Mouse (Mus musculus): ENCODE results near the gene Hltf.
"Not testable (repeated sequence)": the region's sequence is repeated elsewhere in the genome, so short reads cannot be mapped to it uniquely, and the experiment has no call there.

Hltf gene

GRCm38 (mm10) chr3:20057306-20058196, at the start of gene Hltf:
Gene Hltf, plus strand, starts transcription at chr3:20057811.
- DNase-seq = peak; percentile 95

DNA sequence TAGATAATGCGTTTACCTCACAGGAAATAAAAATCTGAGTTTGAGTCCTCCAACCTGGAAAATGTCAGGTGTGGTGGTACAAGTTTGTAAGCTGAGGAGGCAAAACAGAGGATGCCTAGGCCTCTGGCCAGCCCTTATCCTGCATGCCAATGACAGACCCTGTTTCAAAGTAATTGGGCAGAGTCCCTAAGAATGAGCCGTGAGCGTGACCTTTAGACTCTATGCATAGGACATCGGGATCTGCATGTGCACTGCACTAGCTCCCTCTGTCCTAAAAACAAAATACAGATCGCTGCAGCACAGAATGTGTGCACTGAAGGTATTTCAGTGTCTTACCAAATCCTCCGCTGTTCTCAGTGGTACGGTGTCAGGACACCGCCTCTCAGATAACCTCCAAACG, 47.1 kb upstream of the Hltf start:
- no peak for DNase-seq

- DNase-seq = not testable (repeated sequence)
These were observed 46.7 kb upstream of the Hltf start for GRCm38 (mm10) chr3:20010905-20011304.

DNA sequence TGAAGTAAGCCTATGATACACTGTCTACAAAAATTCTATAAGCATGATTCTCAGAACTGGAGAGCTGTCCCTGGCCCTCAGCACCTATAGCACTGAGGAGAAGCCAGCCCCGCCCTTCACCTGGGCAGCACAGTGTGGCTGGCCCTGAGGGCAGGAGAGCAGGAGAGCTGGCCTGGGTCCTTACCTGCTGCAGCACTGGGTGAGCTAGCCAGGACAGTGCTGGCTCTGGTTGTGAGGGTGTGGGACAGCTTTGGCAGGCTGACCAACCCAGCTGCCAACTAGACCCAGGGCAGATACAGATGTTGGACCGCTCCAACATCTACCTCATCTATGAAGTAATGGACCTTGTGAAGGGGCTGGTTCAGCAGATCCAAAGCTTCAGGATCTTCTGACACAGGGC, 43.2 kb upstream of the Hltf start:
- no peak for DNase-seq

- DNase-seq = no peak
These were observed 39.5 kb upstream of the Hltf start for GRCm38 (mm10) chr3:20018076-20018475.

DNA sequence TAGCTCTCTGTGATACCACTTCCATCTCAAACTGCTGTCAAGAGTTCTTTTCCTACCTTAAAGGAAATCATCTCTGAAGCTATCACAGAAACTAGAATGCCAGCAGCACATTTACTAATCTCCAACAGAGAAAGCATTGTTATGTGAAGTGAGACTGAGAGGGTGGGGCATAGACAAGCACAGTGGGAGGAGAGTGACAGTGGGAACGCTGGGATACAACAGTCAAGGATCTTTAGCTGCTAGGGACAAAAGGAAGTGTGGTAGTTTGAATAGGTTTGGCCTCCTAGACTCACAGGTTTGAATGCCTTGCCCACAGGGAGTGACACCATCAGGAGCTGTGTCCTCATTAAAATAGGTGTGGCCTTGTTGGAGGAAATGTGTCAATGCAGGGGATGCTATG, 33.8 kb upstream of the Hltf start:
- no peak for DNase-seq

GRCm38 (mm10) chr3:20026481-20026880, 31.1 kb upstream of the Hltf start:
- DNase-seq = no peak

- DNase-seq = no peak
These were observed 30.5 kb upstream of the Hltf start for GRCm38 (mm10) chr3:20026996-20027689.

- no peak for DNase-seq
These were observed 29.8 kb upstream of the Hltf start for GRCm38 (mm10) chr3:20027788-20028187.

DNA sequence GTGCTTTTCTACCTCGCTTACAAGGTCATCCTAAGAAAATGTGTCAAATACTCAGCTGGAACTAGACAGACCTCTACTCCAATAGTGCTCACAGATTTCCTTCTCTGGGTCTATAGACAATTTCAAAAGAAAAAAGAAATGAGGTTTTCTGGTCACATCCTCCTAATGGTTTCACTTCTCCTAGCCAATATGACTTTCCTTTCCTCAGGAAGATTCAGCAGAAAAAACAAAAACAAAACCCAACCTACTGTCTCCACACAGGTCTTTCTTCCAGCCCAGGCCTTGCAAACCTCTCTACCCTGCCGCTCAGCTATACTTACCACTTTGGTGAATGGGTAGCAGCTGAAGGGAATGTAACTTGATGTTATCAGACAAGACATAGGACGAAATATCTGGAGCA, 29.0 kb upstream of the Hltf start:
- DNase-seq = no peak

- no peak for DNase-seq
These were observed 26.8 kb upstream of the Hltf start for GRCm38 (mm10) chr3:20030807-20031206.

GRCm38 (mm10) chr3:20033761-20034718, 23.6 kb upstream of the Hltf start:
- no peak for DNase-seq

- peak; percentile 92 for DNase-seq
These were observed 22.7 kb upstream of the Hltf start, which contains the start of gene Hps3 for GRCm38 (mm10) chr3:20034719-20035404. Gene Hps3, minus strand, starts transcription at chr3:20035315.

GRCm38 (mm10) chr3:20036069-20036468, 21.5 kb upstream of the Hltf start:
- no peak for DNase-seq

GRCm38 (mm10) chr3:20041461-20041860, 16.1 kb upstream of the Hltf start:
- DNase-seq = not testable (repeated sequence)

GRCm38 (mm10) chr3:20044736-20045135, 12.9 kb upstream of the Hltf start:
- DNase-seq = not testable (repeated sequence)

DNA sequence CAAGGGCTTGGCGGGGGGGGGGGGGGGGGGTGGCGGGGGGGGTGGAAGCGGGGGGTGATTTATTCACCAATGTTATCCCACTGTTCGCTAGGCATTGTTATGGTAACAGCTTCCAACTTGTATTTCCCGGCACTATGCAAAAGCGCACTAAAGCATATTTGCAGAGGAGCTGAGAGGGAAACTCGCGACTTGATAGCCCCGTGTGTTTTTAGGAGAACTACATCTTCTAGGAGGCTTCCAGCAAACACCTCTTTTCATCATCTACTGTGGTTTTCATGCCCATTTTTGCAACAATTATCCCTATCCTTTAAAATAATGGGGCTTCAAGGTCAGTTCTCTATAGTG, 558 bp downstream of the Hltf start:
- DNase-seq = no peak

GRCm38 (mm10) chr3:20076145-20077053, 18.8 kb downstream of the Hltf start:
- no peak for DNase-seq

DNA sequence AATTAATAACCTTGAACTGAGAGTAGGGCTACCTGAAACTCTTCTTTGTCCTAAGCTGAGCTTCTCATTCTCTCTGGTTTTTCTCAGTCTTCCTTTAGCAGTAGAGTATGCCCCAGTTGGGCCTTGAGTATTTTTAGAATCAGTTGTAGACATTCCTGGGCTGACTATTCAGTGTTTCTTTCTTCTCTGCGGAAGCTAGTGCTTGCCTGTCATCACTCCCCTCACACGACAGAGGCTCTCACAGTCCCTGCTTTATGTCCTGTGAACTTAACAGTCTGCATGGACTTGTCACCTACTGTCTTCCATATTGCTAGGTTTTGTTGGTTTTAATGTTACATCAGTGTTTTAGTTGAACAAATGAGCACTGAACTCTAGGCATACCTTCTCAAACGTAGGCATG, 24.6 kb downstream of the Hltf start:
- no peak for DNase-seq

DNA sequence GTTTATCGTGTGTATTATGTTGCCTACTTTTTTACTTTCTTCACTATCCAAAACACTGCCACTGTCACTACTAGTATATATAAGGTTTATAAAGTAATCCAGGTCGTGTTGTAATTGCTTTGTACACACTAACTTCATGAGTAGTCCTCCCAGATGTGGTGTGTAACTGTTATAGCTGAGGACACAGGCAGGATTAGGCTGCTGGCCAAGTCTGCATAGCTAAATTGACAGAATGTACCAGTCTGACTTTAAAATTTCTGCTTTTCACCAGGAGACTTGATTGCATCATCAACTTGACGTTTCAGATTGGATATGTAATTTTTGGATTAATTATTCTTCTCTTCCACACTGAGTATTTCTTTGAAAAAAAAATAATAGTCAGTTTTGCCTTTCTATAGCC, 46.2 kb downstream of the Hltf start:
- no peak for DNase-seq

DNA sequence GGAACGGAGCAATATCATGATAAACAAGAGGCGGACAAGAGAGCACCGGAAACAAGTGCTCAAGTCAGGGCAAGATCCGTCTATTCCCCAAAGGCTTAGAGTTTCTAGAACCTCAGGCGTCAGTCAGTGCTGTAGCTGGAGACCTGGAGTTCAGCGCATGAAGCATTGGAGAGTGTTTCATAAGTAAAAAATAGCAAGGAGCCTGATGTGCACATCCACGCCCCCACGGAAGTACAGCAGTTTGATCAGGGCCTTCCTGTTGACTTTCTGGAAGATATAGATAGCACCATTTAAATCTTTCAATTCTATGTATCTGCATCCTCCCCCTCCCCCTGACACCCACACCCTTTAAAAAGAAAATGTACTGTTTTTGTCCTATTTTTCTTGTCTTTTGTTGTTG, 46.7 kb downstream of the Hltf start:
- no peak for DNase-seq
